Mouse (Mus musculus) lung, postnatal 0 days (tissue): ENCODE results near the gene Igsf11. TPM values are rescaled to one million over a fixed set of nuclear protein-coding genes. Genes with fewer than 3 reads are reported as not detected.

ENCODE experiments used
- ATAC-seq: fragments of 200-750 bp; cut with Nextera tagmentation; 2 replicates; pipeline ENCODE4 v1.8.0; 2017; ENCODE audit warnings: moderate library complexity
- DNase-seq: peaks from one replicate; pipeline ENCODE4 v3.0.0-alpha.2; 2016; ENCODE audit warnings: low spot score
- H3K27ac ChIP-seq: fragments of 300-500 bp; sonication (generic); 2 replicates; pipeline ENCODE4 v1.5.1; 2014; ENCODE audit warnings: antibody characterized with exemption, mild to moderate bottlenecking, low read length, mixed read lengths
- H3K27me3 ChIP-seq: fragments of 300-500 bp; sonication (generic); replicated peaks from 2 replicates; pipeline ENCODE4 v1.6.1; 2014; ENCODE audit warnings: low read length, mixed read lengths; ENCODE audit not compliant: insufficient read depth
- H3K36me3 ChIP-seq: fragments of 300-500 bp; sonication (generic); 2 replicates; pipeline ENCODE4 v1.6.1; 2014; ENCODE audit warnings: low read length, mixed read lengths; ENCODE audit not compliant: insufficient read depth
- H3K4me1 ChIP-seq: fragments of 300-500 bp; sonication (generic); 2 replicates; pipeline ENCODE4 v1.6.1; 2014; ENCODE audit warnings: antibody characterized with exemption, low read depth, low read length, mixed read lengths; ENCODE audit not compliant: insufficient read depth
- H3K4me2 ChIP-seq: fragments of 300-500 bp; sonication (generic); replicated peaks from 2 replicates; pipeline ENCODE4 v1.6.1; 2014; ENCODE audit warnings: low read depth, mild to moderate bottlenecking, low read length, moderate library complexity, mixed read lengths
- H3K4me3 ChIP-seq: fragments of 300-500 bp; sonication (generic); 2 replicates; pipeline ENCODE4 v1.5.1; 2014; ENCODE audit warnings: low read depth, low read length
- H3K9ac ChIP-seq: fragments of 300-500 bp; sonication (generic); replicated peaks from 2 replicates; pipeline ENCODE4 v1.6.1; 2014; ENCODE audit warnings: low read depth, mild to moderate bottlenecking
- H3K9me3 ChIP-seq: fragments of 300-500 bp; sonication (generic); 2 replicates; pipeline ENCODE4 v1.6.1; 2016; ENCODE audit warnings: low read length, mixed read lengths
- CTCF ChIP-seq: IDR thresholded peaks from 2 replicates; pipeline ENCODE4 v1.5.1; 2016; ENCODE audit warnings: antibody characterized with exemption, mild to moderate bottlenecking
- EP300 ChIP-seq: IDR thresholded peaks from 2 replicates; pipeline ENCODE4 v1.6.1; 2016; ENCODE audit warnings: antibody characterized with exemption, mild to moderate bottlenecking, control low read depth
- WGBS: fragments of 180-500 bp; shearing (Covaris S2); extraction: QIAGEN DNeasy Blood & Tissue Kit; methylation state at CpG from one replicate; pipeline ENCODE4 v1.1.7; 2014; 5-methylcytosine and 5-hydroxymethylcytosine counted together
- polyA plus RNA-seq: library from polyadenylated mRNA; unstranded; fragments of >200 nt; fragmentation: Nextera tagmentation; extraction: Ambion mirVana; gene quantifications from 2 replicates; pipeline ENCODE4 v1.2.1, GENCODE M21; 2015

Igsf11 gene
- polyA plus RNA-seq, 1 experiment from 2014 or later = 0.35 TPM

- TF ChIP-seq EP300 (no peak), CTCF (peak; percentile 60)
- ATAC-seq = no peak
- Histone ChIP-seq H3K9ac (no peak overlapping the region), H3K9me3 (no peaks in the 10 kb centered on the region), H3K27ac (no peak overlapping the region), H3K4me3 (no peak overlapping the region), H3K36me3 (no peaks in the 10 kb centered on the region), H3K4me1 (no peaks in the 10 kb centered on the region), H3K4me2 (no peak overlapping the region), H3K27me3 (no peaks in the 10 kb centered on the region)
- DNase-seq = peak; percentile 43
- 27% methylated on average over 5 of the region's 5 CpGs for WGBS
Observed at GRCm38 (mm10) chr16:39062596-39062995, 170.1 kb downstream of the Igsf11 start.

DNA sequence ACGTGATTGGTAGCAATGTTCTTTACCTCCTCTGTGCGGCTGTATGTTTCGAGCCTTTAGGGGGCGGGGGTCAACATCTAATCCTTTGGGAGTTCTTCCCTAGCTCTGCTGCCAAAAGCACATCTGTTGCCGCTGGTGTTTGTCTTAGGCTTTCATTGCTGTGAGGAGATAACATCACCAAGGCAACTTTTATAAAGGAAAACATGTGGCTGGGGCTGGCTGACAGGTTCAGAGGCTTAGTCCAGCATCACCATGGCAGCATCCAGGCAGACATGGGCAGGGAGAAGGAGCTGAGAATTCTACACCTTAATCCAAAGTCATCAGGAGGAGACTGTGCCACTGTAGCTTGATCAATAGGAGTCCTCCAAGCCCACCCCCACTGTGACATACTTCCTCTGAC is 173.1 kb downstream of the Igsf11 start:
- no peaks in the 10 kb centered on the region for H3K27me3 ChIP-seq
- H3K4me2 ChIP-seq = no peak overlapping the region
- WGBS = 33% methylated on average over 5 of the region's 5 CpGs
- no peaks in the 10 kb centered on the region for H3K36me3 ChIP-seq
- no peaks in the 10 kb centered on the region for H3K9me3 ChIP-seq
- no peaks in the 10 kb centered on the region for H3K4me1 ChIP-seq
- no peak overlapping the region for H3K27ac ChIP-seq
- TF ChIP-seq CTCF (no peak), EP300 (no peak)
- no peak overlapping the region for H3K4me3 ChIP-seq
- H3K9ac ChIP-seq = no peak overlapping the region
- DNase-seq (no peak), ATAC-seq (no peak)

GRCm38 (mm10) chr16:39071431-39071830 is 179.0 kb downstream of the Igsf11 start:
- DNase-seq (no peak), ATAC-seq (no peak)
- H3K9me3 ChIP-seq = no peaks in the 10 kb centered on the region
- no peak overlapping the region for H3K4me3 ChIP-seq
- H3K9ac ChIP-seq = no peak overlapping the region
- no peaks in the 10 kb centered on the region for H3K36me3 ChIP-seq
- no peaks in the 10 kb centered on the region for H3K4me1 ChIP-seq
- WGBS = 61% methylated on average over 3 of the region's 3 CpGs
- TF ChIP-seq CTCF = no peak
- TF ChIP-seq EP300 = no peak
- no peak overlapping the region for H3K4me2 ChIP-seq
- H3K27ac ChIP-seq = no peak overlapping the region
- no peaks in the 10 kb centered on the region for H3K27me3 ChIP-seq

Other genes with a start within 250 kb of the Igsf11 start
- 19.2 and 23.6 TPM in 2 replicates for gene Arhgap31, start 179.4 kb upstream of the Igsf11 start, polyA plus RNA-seq
- 49.0 and 50.0 TPM in 2 replicates for gene B4galt4, start 150.4 kb upstream of the Igsf11 start, polyA plus RNA-seq
- 61.3 and 71.6 TPM in 2 replicates for gene Upk1b, start 92.3 kb upstream of the Igsf11 start, polyA plus RNA-seq
- not detected in 2 replicates for gene 4930435E12Rik, start 63.9 kb upstream of the Igsf11 start, polyA plus RNA-seq